Mouse (Mus musculus): Measurements from ENCODE around the gene Gm4952.
"Not testable (repeated sequence)": the region's sequence is repeated elsewhere in the genome, so short reads cannot be mapped to it uniquely, and the experiment has no call there.

DNA sequence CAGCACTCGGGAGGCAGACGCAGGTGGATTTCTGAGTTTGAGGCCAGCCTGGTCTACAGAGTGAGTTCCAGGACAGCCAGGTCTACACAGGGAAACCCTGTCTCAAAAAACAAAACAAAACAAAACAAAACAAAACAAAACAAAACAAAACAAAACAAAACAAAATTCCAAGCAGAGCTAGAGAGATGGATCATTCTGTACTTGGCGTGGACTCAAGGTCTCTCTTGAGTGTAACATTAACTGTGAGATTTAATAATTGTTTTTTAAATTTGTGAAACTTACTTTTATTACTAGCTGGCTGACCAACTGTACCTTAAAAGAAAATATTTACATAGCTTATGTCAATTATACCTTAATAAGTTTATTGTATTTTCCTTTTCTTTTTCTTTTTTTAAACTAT, 68.8 kb downstream of the Gm4952 start:
- TF ChIP-seq HCFC1, TCF12 (IDR thresholded peaks at IDR 0.05; ENCODE audit: low read depth, low read length): not testable (repeated sequence)
